Mouse (Mus musculus) kidney, adult 2 months (tissue): ENCODE measurements around the gene Gm42372. TPM values are rescaled to one million over a fixed set of nuclear protein-coding genes. Genes with fewer than 3 reads are reported as not detected.
A peak's percentile ranks its signal among the peaks of the same experiment; 100 is the strongest.

Experiments
- DNase-seq: peaks from one replicate; pipeline ENCODE4 v3.0.0; 2021
- H3K27ac ChIP-seq: fragments of 200-500 bp; 2 replicates; pipeline ENCODE4 v1.5.1; 2012; ENCODE audit warnings: low read depth, low read length, control low read depth, inconsistent platforms; ENCODE audit not compliant: insufficient read depth
- H3K27me3 ChIP-seq: fragments of 200-500 bp; replicated peaks from 2 replicates; pipeline ENCODE4 v1.6.1; 2012; ENCODE audit warnings: mild to moderate bottlenecking, moderate library complexity, low read length, inconsistent platforms; ENCODE audit not compliant: control insufficient read depth, insufficient read depth
- H3K36me3 ChIP-seq: fragments of 200-500 bp; 2 replicates; pipeline ENCODE4 v1.6.1; 2012; ENCODE audit warnings: mild to moderate bottlenecking, moderate library complexity, low read length, inconsistent platforms; ENCODE audit not compliant: control insufficient read depth, insufficient read depth
- H3K4me1 ChIP-seq: fragments of 200-500 bp; 2 replicates; pipeline ENCODE4 v1.6.1; 2011; ENCODE audit warnings: low read length; ENCODE audit not compliant: control insufficient read depth, insufficient read depth
- H3K4me3 ChIP-seq: fragments of 200-500 bp; 2 replicates; pipeline ENCODE4 v1.5.1; 2011; ENCODE audit warnings: mild to moderate bottlenecking, low read depth, low read length, control low read depth; ENCODE audit not compliant: insufficient read depth
- CTCF ChIP-seq: fragments of 200-500 bp; conservative IDR thresholded peaks from 2 replicates; pipeline ENCODE4 v1.5.1; 2011; ENCODE audit warnings: low read depth, mild to moderate bottlenecking, control low read depth, low read length, moderate library complexity, mixed read lengths; ENCODE audit not compliant: insufficient read depth, insufficient read length
- POLR2A ChIP-seq: fragments of 200-500 bp; IDR thresholded peaks from one replicate; pipeline ENCODE4 v1.6.1; 2011; ENCODE audit warnings: low read depth, low read length, control low read depth
- WGBS: fragments of 180-500 bp; shearing (Covaris S2); methylation state at CpG from one replicate; pipeline ENCODE4 v1.1.7; 2018; 5-methylcytosine and 5-hydroxymethylcytosine counted together
- polyA plus RNA-seq: library from polyadenylated mRNA; depleted of rRNA; stranded (reverse); fragments of >200 nt; gene quantifications from 2 replicates; pipeline ENCODE4 v1.2.3, GENCODE M21; 2012

The Gm42372 gene
- polyA plus RNA-seq, 1 experiment: 0.08 TPM

DNA sequence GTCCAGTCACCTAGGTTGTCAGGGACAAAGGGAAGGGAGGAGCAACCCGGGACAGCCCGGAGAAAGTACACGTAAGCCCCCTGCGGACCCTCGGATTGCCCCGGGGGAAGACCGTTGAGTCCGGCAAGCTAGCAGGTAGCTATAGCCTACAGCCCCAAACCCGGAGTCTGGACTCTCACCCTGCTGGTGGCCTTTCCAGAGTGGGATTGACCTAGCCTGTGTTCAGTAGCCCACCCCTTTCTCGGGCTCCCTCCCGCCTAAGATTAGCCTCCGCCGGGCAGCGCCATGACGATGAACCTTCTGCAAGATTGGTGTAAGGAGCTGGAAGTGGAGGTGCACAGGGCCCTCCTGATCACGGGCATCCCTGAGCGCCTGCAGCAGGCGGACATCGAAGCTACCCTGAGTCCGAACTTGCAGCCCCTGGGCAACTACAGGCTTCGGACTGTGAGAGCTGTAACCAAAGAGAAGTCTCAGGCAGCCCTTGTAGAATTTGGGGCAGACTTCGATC, 38.0 kb upstream of the Gm42372 start:
- Histone ChIP-seq H3K4me3 (peak overlapping the region; percentile 78), H3K4me1 (0 out of 2 replicates have a peak, but pooled peaks cover 4% of the 10 kb centered on the region), H3K27me3 (no peaks in the 10 kb centered on the region), H3K36me3 (no peaks in the 10 kb centered on the region), H3K27ac (no peak overlapping the region)
- DNase-seq: no peak
- TF ChIP-seq CTCF: no peak
- 10% methylated on average over 22 of the region's 22 CpGs for WGBS

DNA sequence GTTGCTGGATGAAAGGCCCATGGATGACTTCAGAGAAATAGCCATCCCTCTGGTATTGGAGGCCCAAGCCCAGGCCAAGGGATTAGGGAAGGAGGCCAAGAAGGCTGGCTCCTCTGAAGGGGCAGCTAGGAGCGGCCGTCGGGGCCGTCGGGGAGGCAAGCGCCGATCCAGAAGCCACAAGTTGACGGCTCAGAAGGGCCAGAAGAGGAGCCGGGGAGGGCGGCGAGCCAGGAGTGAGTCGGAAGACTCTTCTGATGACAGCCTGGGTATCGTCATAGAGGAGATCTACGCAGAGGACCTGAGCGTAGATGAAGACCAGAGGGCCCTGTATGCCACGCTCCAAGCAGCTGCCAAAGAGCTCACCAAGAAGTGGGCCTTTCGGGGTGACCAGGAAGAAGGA, 37.5 kb upstream of the Gm42372 start:
- TF ChIP-seq POLR2A (no peak), CTCF (no peak)
- WGBS: 62% methylated on average over 17 of the region's 17 CpGs
- DNase-seq: no peak
- no peaks in the 10 kb centered on the region for H3K4me1 ChIP-seq
- H3K36me3 ChIP-seq: no peaks in the 10 kb centered on the region
- H3K4me3 ChIP-seq: no peak overlapping the region
- H3K27me3 ChIP-seq: no peaks in the 10 kb centered on the region
- H3K27ac ChIP-seq: no peak overlapping the region

DNA sequence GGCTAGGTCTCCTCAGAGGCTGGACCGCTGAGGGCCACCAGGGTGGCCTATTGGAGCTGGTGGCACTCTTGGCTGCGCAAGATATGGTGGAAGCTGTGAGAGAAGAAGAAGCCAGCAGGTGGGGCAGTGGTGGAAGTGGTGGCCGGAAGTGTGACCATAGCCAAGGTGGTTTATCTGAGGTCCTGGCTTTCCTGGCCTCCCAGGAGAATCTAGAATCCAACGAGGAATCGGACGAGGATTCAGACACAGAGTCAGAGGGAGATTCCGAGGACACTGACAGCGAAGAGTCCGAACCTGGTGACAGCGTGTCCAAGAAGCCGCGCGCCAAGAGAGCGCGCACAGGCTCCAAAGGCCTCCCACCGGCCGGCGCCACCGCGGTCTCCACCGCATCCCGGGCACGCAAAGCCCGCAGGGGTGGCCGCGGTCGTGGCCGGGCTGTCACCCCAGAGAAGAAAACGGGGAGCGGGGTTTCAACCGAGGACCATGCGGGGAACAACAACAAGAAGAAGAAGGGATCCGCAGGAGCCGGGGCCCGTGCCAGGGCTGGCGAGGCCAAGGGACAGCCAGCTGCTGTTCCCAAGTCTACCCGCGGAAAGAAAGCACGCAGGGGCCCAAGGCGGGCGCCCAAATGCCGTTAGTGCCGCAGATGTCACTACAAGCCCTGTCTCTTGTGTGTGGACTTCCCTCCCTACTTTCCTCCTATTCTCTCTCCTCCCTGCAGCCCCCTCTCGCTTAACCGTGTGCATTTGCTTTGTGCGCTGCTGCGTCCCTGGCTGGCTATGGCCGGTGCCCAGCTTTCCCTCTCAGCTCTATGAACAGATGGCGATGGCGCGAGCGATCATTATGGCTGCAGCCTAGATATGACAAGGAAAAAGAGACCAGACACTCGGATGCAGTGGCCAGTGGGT, 36.2 kb upstream of the Gm42372 start:
- TF ChIP-seq POLR2A: no peak
- TF ChIP-seq CTCF: no peak
- Histone ChIP-seq H3K36me3 (no peaks in the 10 kb centered on the region), H3K4me3 (no peak overlapping the region), H3K27ac (no peak overlapping the region), H3K27me3 (no peaks in the 10 kb centered on the region), H3K4me1 (no peaks in the 10 kb centered on the region)
- DNase-seq: no peak
- WGBS: 23% methylated on average over 53 of the region's 53 CpGs

DNA sequence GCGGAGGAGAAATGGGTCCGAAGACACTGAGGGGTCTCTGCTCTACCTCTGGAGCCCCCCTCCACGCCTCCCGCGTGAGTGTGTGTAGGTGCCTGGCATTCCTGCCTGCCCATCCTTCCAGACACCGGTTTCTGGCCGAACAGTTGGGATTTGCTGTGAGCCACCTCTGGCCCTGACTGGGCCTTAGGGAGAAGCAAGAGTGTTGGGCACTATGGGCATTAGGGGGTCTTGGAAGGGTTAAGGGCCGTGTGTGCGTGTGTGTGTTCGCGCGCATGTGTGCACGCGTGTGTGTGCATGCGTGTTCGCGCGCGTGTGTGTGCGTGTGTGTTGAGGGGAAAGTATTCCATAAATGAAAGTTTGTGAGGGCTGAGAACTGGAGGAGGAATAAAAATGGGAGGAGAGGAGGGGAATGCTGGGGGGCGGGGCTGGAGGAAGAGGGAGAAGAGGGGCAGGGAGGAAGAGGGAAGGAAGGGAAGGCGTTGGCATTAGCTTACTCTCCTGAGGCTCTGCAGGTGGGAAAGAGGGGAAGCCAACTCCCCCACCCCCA, 35.5 kb upstream of the Gm42372 start:
- no peak for DNase-seq

DNA sequence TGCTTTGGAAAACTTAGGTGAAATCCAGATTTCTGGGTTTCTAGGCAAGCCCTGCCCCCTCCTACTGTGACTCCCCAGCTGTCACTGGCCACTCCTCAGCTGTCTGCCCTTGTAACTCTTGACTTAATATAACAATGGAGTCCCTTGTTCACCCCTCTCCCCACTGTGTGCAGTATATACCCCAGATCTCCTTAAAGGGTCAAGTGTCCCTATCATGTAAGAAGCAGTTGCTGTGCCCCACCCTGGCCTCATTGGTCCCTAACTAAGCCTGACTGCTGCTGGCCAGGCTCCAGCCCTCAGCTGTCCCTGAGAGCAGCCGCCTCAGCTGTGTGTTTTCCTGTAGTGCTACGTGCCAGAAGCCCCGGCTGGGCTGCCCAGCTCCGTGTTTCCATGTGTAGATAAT, 34.9 kb upstream of the Gm42372 start:
- H3K4me1 ChIP-seq: no peaks in the 10 kb centered on the region

More for the DNA sequence above, 35.5 kb upstream of the Gm42372 start:
- TF ChIP-seq CTCF (no peak), POLR2A (no peak)
- Histone ChIP-seq H3K36me3 (no peaks in the 10 kb centered on the region), H3K27me3 (no peaks in the 10 kb centered on the region), H3K4me3 (no peak overlapping the region), H3K27ac (no peak overlapping the region), H3K4me1 (no peaks in the 10 kb centered on the region)
- 50% methylated on average over 22 of the region's 22 CpGs for WGBS

DNA sequence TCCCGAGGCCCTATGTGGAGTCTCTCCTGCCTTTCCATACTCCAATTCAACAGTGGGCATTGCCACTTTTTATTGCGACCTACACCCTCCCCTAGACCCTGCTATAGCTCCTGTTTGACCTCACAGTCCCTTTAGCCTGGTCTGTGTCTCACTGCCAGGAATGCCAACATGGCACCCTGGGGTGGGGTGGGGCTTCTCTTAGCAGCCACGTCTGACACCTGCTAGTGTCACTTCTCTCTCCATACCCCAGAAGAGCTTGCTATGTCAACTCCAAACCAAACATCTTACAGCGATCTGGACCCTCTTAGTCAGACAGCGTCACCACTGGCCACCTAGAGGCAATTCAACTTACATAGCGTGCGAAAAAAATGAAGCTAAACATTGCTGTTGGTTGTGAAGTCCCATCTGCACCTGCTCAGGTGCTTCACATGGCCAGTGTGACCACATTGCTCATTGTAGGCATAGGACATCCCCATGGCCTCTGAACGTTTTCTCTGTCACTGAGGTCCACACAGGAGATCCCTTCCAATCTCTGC, 33.9 kb upstream of the Gm42372 start:
- no peaks in the 10 kb centered on the region for H3K4me1 ChIP-seq

More for the DNA sequence above, 34.9 kb upstream of the Gm42372 start:
- Histone ChIP-seq H3K27ac (no peak overlapping the region), H3K36me3 (no peaks in the 10 kb centered on the region), H3K4me3 (no peak overlapping the region), H3K27me3 (no peaks in the 10 kb centered on the region)
- TF ChIP-seq CTCF (no peak), POLR2A (no peak)
- 42% methylated on average over 4 of the region's 4 CpGs for WGBS
- DNase-seq: no peak

More for the DNA sequence above, 33.9 kb upstream of the Gm42372 start:
- WGBS: 85% methylated on average over 8 of the region's 8 CpGs
- H3K4me3 ChIP-seq: no peak overlapping the region
- no peak overlapping the region for H3K27ac ChIP-seq
- no peak for DNase-seq
- H3K27me3 ChIP-seq: no peaks in the 10 kb centered on the region
- H3K36me3 ChIP-seq: no peaks in the 10 kb centered on the region
- TF ChIP-seq POLR2A (no peak), CTCF (no peak)
